Comparison of ENCODE assay signal across 8 mouse cellular contexts in the genomic region with DNA sequence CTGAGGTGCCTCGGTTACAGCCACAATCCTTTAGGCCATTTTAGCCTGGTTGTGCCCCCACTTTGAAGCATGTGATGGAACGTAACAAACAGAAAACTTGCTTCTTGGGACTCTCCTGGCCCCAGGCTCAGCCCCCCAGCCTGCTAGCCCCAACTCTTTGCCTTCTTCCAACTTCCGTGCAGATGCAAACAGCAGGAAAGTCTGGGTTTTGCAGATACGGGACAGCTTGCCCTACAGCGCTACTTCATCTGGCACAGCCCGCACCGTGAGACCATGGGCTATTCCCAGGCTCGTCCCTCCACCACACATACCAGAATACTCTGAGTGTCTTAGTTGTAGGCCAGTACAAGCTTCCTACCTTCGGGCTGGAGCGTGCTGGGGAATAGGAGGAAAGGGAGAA. TPM values are rescaled to one million over a fixed set of nuclear protein-coding genes. Genes with fewer than 3 reads are reported as not detected.
DNase-seq lines count a peak whose midpoint lies in the region; ATAC-seq lines count a peak whose summit lies in the region.

No protein-coding gene starts in this region.

- 6% methylated on average over 10 of the region's 10 CpGs for WGBS in forebrain, embryonic 10.5 days
- WGBS in forebrain, embryonic 16.5 days = 16% methylated on average over 10 of the region's 10 CpGs
- WGBS in hindbrain, embryonic 13.5 days = 11% methylated on average over 10 of the region's 10 CpGs

- no peak overlapping the region for H3K4me2 ChIP-seq in forebrain, embryonic 16.5 days (ENCODE audit: low read length)
- H3K4me2 ChIP-seq in hindbrain, embryonic 13.5 days = peak overlapping the region; percentile 56

- H3K9me3 ChIP-seq in forebrain, embryonic 10.5 days = no peaks in the 10 kb centered on the region
- H3K9me3 ChIP-seq in forebrain, embryonic 16.5 days (ENCODE audit: control insufficient read depth, low read length) = no peaks in the 10 kb centered on the region
- H3K9me3 ChIP-seq in hindbrain, embryonic 13.5 days = no peaks in the 10 kb centered on the region

- peaks cover 20% of the 10 kb centered on the region for H3K27me3 ChIP-seq in forebrain, embryonic 10.5 days (ENCODE audit: poor library complexity, severe bottlenecking)
- 0 out of 2 replicates have a peak, but pooled peaks cover 2% of the 10 kb centered on the region for H3K27me3 ChIP-seq in forebrain, embryonic 16.5 days (replicated peaks; ENCODE audit: control insufficient read depth, insufficient read depth, low read length)
- H3K27me3 ChIP-seq in hindbrain, embryonic 13.5 days = peaks cover 31% of the 10 kb centered on the region

- H3K9ac ChIP-seq in forebrain, embryonic 16.5 days (replicated peaks; ENCODE audit: low read depth, low read length) = no peak overlapping the region
- H3K9ac ChIP-seq in hindbrain, embryonic 13.5 days = peak overlapping the region; percentile 67

- peak overlapping the region; percentile 48 for H3K4me3 ChIP-seq in forebrain, embryonic 10.5 days
- H3K4me3 ChIP-seq in forebrain, embryonic 16.5 days (replicated peaks; ENCODE audit: low read length) = no peak overlapping the region
- H3K4me3 ChIP-seq in hindbrain, embryonic 13.5 days = peak overlapping the region; percentile 34

- H3K27ac ChIP-seq in forebrain, embryonic 10.5 days = peak overlapping the region; percentile 74
- no peak overlapping the region for H3K27ac ChIP-seq in forebrain, embryonic 16.5 days (ENCODE audit: low read length)
- no peak overlapping the region for H3K27ac ChIP-seq in hindbrain, embryonic 13.5 days

- H3K4me1 ChIP-seq in forebrain, embryonic 10.5 days = peaks cover 28% of the 10 kb centered on the region
- H3K4me1 ChIP-seq in forebrain, embryonic 16.5 days (replicated peaks; ENCODE audit: control insufficient read depth, insufficient read depth, low read length) = peaks cover 7% of the 10 kb centered on the region
- H3K4me1 ChIP-seq in hindbrain, embryonic 13.5 days (replicated peaks) = peaks cover 21% of the 10 kb centered on the region

- no peaks in the 10 kb centered on the region for H3K36me3 ChIP-seq in forebrain, embryonic 10.5 days (replicated peaks)
- no peaks in the 10 kb centered on the region for H3K36me3 ChIP-seq in forebrain, embryonic 16.5 days (ENCODE audit: control insufficient read depth, insufficient read depth)
- H3K36me3 ChIP-seq in hindbrain, embryonic 13.5 days = no peaks in the 10 kb centered on the region

- ATAC-seq in forebrain, embryonic 16.5 days = no peak
- ATAC-seq in hindbrain, embryonic 13.5 days (ENCODE audit: low FRiP score) = no peak
- ATAC-seq in megakaryocyte progenitor cell, adult 5-6 weeks (replicated peaks; ENCODE audit: poor library complexity) = peak; percentile 42

- peak; percentile 18 for DNase-seq in forebrain, embryonic 10.5 days (ENCODE audit: extremely low spot score, low spot score)
- peak; percentile 47 for DNase-seq in embryo, embryonic 10 days (ENCODE audit: low spot score)
- DNase-seq in layer of hippocampus, postnatal 14 days (ENCODE audit: low spot score in 2 of 2) = no peak
- DNase-seq in adrenal gland, postnatal 25 days = no peak
- no peak for DNase-seq in cerebellum, adult 11-12 months

RNA-seq across cellular contexts. Expression of a gene that starts 6.6 kb away (rescaled TPM):
- 170 and 175 TPM in 2 replicates for polyA plus RNA-seq in forebrain, embryonic 10.5 days (2016; fragmentation: Nextera tagmentation; extraction: Ambion mirVana)
- polyA plus RNA-seq in forebrain, embryonic 16.5 days (2015; fragmentation: Nextera tagmentation; extraction: Ambion mirVana) = 378 and 390 TPM in 2 replicates
- 315 and 322 TPM in 2 replicates for polyA plus RNA-seq in hindbrain, embryonic 13.5 days (2015; fragmentation: Nextera tagmentation; extraction: Ambion mirVana)
- 378 and 464 TPM in 2 replicates for total RNA-seq in megakaryocyte progenitor cell, adult 5-6 weeks (2015)
- total RNA-seq in megakaryocyte progenitor cell, adult 5-6 weeks (2017) = 592 and 744 TPM in 2 replicates
- 100 to 1,000 TPM; 713 to 771 TPM for total RNA-seq in layer of hippocampus, postnatal 14 days (2021)
- 464 and 587 TPM in 2 replicates for total RNA-seq in adrenal gland, postnatal 25 days (2021)

RNA-seq across cellular contexts. Expression of a gene that starts 26.9 kb away (rescaled TPM):
- 257 and 263 TPM in 2 replicates for polyA plus RNA-seq in forebrain, embryonic 10.5 days (2016; fragmentation: Nextera tagmentation; extraction: Ambion mirVana)
- polyA plus RNA-seq in forebrain, embryonic 16.5 days (2015; fragmentation: Nextera tagmentation; extraction: Ambion mirVana) = 67.2 and 79.4 TPM in 2 replicates
- polyA plus RNA-seq in hindbrain, embryonic 13.5 days (2015; fragmentation: Nextera tagmentation; extraction: Ambion mirVana) = 53.0 and 57.9 TPM in 2 replicates
- 195 and 224 TPM in 2 replicates for total RNA-seq in megakaryocyte progenitor cell, adult 5-6 weeks (2015)
- total RNA-seq in megakaryocyte progenitor cell, adult 5-6 weeks (2017) = 72.3 and 90.3 TPM in 2 replicates
- total RNA-seq in layer of hippocampus, postnatal 14 days (2021) = 1 to 10 TPM; 4.8 to 5.1 TPM
- total RNA-seq in adrenal gland, postnatal 25 days (2021) = 9.9 and 10.4 TPM in 2 replicates

RNA-seq across cellular contexts. Expression of a gene that starts 42.9 kb away (rescaled TPM):
- polyA plus RNA-seq in forebrain, embryonic 10.5 days (2016; fragmentation: Nextera tagmentation; extraction: Ambion mirVana) = not detected in 2 replicates
- polyA plus RNA-seq in forebrain, embryonic 16.5 days (2015; fragmentation: Nextera tagmentation; extraction: Ambion mirVana) = not detected in 2 replicates
- 0.14 TPM in 1 of 2 replicates, not detected in the other for polyA plus RNA-seq in hindbrain, embryonic 13.5 days (2015; fragmentation: Nextera tagmentation; extraction: Ambion mirVana)
- total RNA-seq in megakaryocyte progenitor cell, adult 5-6 weeks (2015) = not detected in 2 replicates
- not detected in 2 replicates for total RNA-seq in megakaryocyte progenitor cell, adult 5-6 weeks (2017)
- total RNA-seq in layer of hippocampus, postnatal 14 days (2021) = not detected
- 0.24 and 13.8 TPM in 2 replicates for total RNA-seq in adrenal gland, postnatal 25 days (2021)

RNA-seq across cellular contexts. Expression of a gene that starts 45.7 kb away (rescaled TPM):
- not detected in 2 replicates for polyA plus RNA-seq in forebrain, embryonic 10.5 days (2016; fragmentation: Nextera tagmentation; extraction: Ambion mirVana)
- not detected in 2 replicates for polyA plus RNA-seq in forebrain, embryonic 16.5 days (2015; fragmentation: Nextera tagmentation; extraction: Ambion mirVana)
- not detected in 2 replicates for polyA plus RNA-seq in hindbrain, embryonic 13.5 days (2015; fragmentation: Nextera tagmentation; extraction: Ambion mirVana)
- total RNA-seq in megakaryocyte progenitor cell, adult 5-6 weeks (2015) = not detected in 2 replicates
- not detected in 2 replicates for total RNA-seq in megakaryocyte progenitor cell, adult 5-6 weeks (2017)
- not detected for total RNA-seq in layer of hippocampus, postnatal 14 days (2021)
- 138 and 160 TPM in 2 replicates for total RNA-seq in adrenal gland, postnatal 25 days (2021)

Comparison
In these comparisons a context has a peak if more than half of its experiments do, and no peak if none do; other contexts are left out.
1. DNase-seq: peak in forebrain, embryonic 10.5 days (single experiment) and embryo, embryonic 10 days (single experiment); none in layer of hippocampus, postnatal 14 days (0 of 2), adrenal gland, postnatal 25 days (single experiment) and cerebellum, adult 11-12 months (single experiment).